Mouse (Mus musculus) lung, adult 2 months (tissue): ENCODE data around the gene Ldah. TPM values are rescaled to one million over a fixed set of nuclear protein-coding genes. Genes with fewer than 3 reads are reported as not detected.

ENCODE experiments used
- DNase-seq: peaks from one replicate; pipeline ENCODE4 v3.0.0; 2022
- H3K4me1 ChIP-seq: fragments of 200-500 bp; 2 replicates; pipeline ENCODE4 v1.6.1; 2011; ENCODE audit warnings: low read length; ENCODE audit not compliant: control insufficient read depth, insufficient read depth
- H3K4me3 ChIP-seq: fragments of 200-500 bp; replicated peaks from 2 replicates; pipeline ENCODE3; 2011; ENCODE audit warnings: low read depth, mild to moderate bottlenecking, control low read depth, low read length; ENCODE audit errors: extremely low read depth
- CTCF ChIP-seq: fragments of 200-500 bp; IDR thresholded peaks from 2 replicates; pipeline ENCODE4 v1.5.1; 2011; ENCODE audit warnings: mild to moderate bottlenecking, low read length, control low read depth; ENCODE audit not compliant: insufficient read depth
- POLR2A ChIP-seq: fragments of 200-500 bp; IDR thresholded peaks from 2 replicates; pipeline ENCODE4 v1.6.1; 2011; ENCODE audit warnings: low read depth, mild to moderate bottlenecking, control low read depth, low read length, borderline replicate concordance; ENCODE audit errors: extremely low read depth
- WGBS: fragments of 180-500 bp; shearing (Covaris S2); methylation state at CpG from one replicate; pipeline ENCODE4 v1.1.7; 2018; 5-methylcytosine and 5-hydroxymethylcytosine counted together
- polyA plus RNA-seq: library from polyadenylated mRNA; depleted of rRNA; stranded (reverse); fragments of >200 nt; gene quantifications from 2 replicates; pipeline ENCODE4 v1.2.3, GENCODE M21; 2012

Ldah gene
- polyA plus RNA-seq, 1 experiment = 33.1 TPM

GRCm38 (mm10) chr12:8216392-8217280 is 8.7 kb downstream of the Ldah start:
- no peaks in the 10 kb centered on the region; the same call in 1 of the 2 replicates for H3K4me1 ChIP-seq
- H3K4me3 ChIP-seq = peak overlapping the region; percentile 51
- no peak for DNase-seq
- TF ChIP-seq POLR2A = no peak
- TF ChIP-seq CTCF = no peak
- WGBS = 63% methylated on average over 15 of the region's 15 CpGs

GRCm38 (mm10) chr12:8223036-8223435 is 15.1 kb downstream of the Ldah start:
- DNase-seq = no peak
- 80% methylated on average over 6 of the region's 6 CpGs for WGBS
- H3K4me1 ChIP-seq = no peaks in the 10 kb centered on the region
- no peak overlapping the region for H3K4me3 ChIP-seq
- TF ChIP-seq POLR2A (no peak), CTCF (no peak)

GRCm38 (mm10) chr12:8231101-8231500 is 23.2 kb downstream of the Ldah start:
- Histone ChIP-seq H3K4me3 (no peak overlapping the region), H3K4me1 (no peaks in the 10 kb centered on the region)
- TF ChIP-seq CTCF = no peak
- no peak for TF ChIP-seq POLR2A
- WGBS = 94% methylated on average over 3 of the region's 3 CpGs
- no peak for DNase-seq

- Histone ChIP-seq H3K4me3 (no peak overlapping the region), H3K4me1 (no peaks in the 10 kb centered on the region)
- no peak for DNase-seq
- WGBS = 83% methylated on average over 3 of the region's 3 CpGs
- no peak for TF ChIP-seq POLR2A
- TF ChIP-seq CTCF = peak; percentile 28; the same call in 1 of the 2 replicates
Measured at GRCm38 (mm10) chr12:8232679-8233078, 24.8 kb downstream of the Ldah start.

- DNase-seq = no peak
- no peak for TF ChIP-seq POLR2A
- TF ChIP-seq CTCF = no peak
- 71% methylated on average over 3 of the region's 3 CpGs for WGBS
- Histone ChIP-seq H3K4me3 (no peak overlapping the region), H3K4me1 (no peaks in the 10 kb centered on the region; the same call in 1 of the 2 replicates)
Measured at GRCm38 (mm10) chr12:8242181-8242580, 34.3 kb downstream of the Ldah start.

- Histone ChIP-seq H3K4me1 (no peaks in the 10 kb centered on the region; the same call in 1 of the 2 replicates), H3K4me3 (peak overlapping the region; percentile 18)
- no peak for TF ChIP-seq CTCF
- no peak for TF ChIP-seq POLR2A
- DNase-seq = peak; percentile 28
- WGBS = 35% methylated on average over 4 of the region's 4 CpGs
Measured at GRCm38 (mm10) chr12:8244746-8245145, 36.8 kb downstream of the Ldah start.

GRCm38 (mm10) chr12:8260297-8260696 is 52.4 kb downstream of the Ldah start:
- TF ChIP-seq CTCF (no peak), POLR2A (no peak)
- no peak for DNase-seq
- WGBS = 27% methylated on average over 2 of the region's 2 CpGs
- Histone ChIP-seq H3K4me1 (no peaks in the 10 kb centered on the region; the same call in 1 of the 2 replicates), H3K4me3 (no peak overlapping the region)

GRCm38 (mm10) chr12:8266311-8266710 is 58.4 kb downstream of the Ldah start:
- no peak for TF ChIP-seq CTCF
- no peak for TF ChIP-seq POLR2A
- WGBS = 87% methylated on average over 7 of the region's 7 CpGs
- Histone ChIP-seq H3K4me1 (peaks cover under 1% of the 10 kb centered on the region), H3K4me3 (no peak overlapping the region)
- no peak for DNase-seq

- Histone ChIP-seq H3K4me3 (no peak overlapping the region), H3K4me1 (peaks cover 2% of the 10 kb centered on the region; the same call in 1 of the 2 replicates)
- WGBS = 89% methylated on average over 11 of the region's 11 CpGs
- no peak for DNase-seq
- no peak for TF ChIP-seq POLR2A
- no peak for TF ChIP-seq CTCF
Measured at GRCm38 (mm10) chr12:8269627-8270026, 61.7 kb downstream of the Ldah start.

GRCm38 (mm10) chr12:8271405-8271804 is 63.5 kb downstream of the Ldah start:
- no peak for DNase-seq
- Histone ChIP-seq H3K4me3 (no peak overlapping the region), H3K4me1 (peaks cover 2% of the 10 kb centered on the region; the same call in 1 of the 2 replicates)
- TF ChIP-seq CTCF = no peak
- no peak for TF ChIP-seq POLR2A
- WGBS = 44% methylated on average over 2 of the region's 2 CpGs
